Mouse (Mus musculus) cerebellum, adult 2 months (tissue): Measurements from ENCODE around the gene Rab20.

ENCODE experiments used
- CTCF ChIP-seq: fragments of 200-500 bp; IDR thresholded peaks from 2 replicates; pipeline ENCODE4 v1.5.1; 2011; ENCODE audit warnings: low read depth, mild to moderate bottlenecking, control low read depth, low read length, moderate library complexity, borderline replicate concordance; ENCODE audit not compliant: insufficient read depth
- POLR2A ChIP-seq: fragments of 200-500 bp; IDR thresholded peaks from 2 replicates; pipeline ENCODE4 v1.6.1; 2011; ENCODE audit warnings: low read length, control low read depth, borderline replicate concordance; ENCODE audit not compliant: insufficient read depth

GRCm38 (mm10) chr8:11470694-11471093 lies 7.8 kb downstream of the Rab20 start:
- TF ChIP-seq CTCF (no peak), POLR2A (no peak)
